Mouse (Mus musculus) myocyte (in vitro differentiated cells): ENCODE data around the gene Sema3b.

Experiments used
- CEBPB ChIP-seq: IDR thresholded peaks from 2 replicates; pipeline ENCODE4 v1.6.1; 2011; ENCODE audit warnings: mild to moderate bottlenecking, moderate library complexity; ENCODE audit not compliant: poor library complexity, insufficient read depth, severe bottlenecking
- MAX ChIP-seq: IDR thresholded peaks from one replicate; pipeline ENCODE4 v1.6.1; 2011; ENCODE audit warnings: low read depth, mild to moderate bottlenecking, control low read depth
- MYOG ChIP-seq, 3 experiments: IDR thresholded peaks; one replicate each; pipeline ENCODE4 v1.6.1; 2011; ENCODE audit warnings: control low read depth in 2 of 3, low read depth in 2 of 3, mild to moderate bottlenecking in 2 of 3; ENCODE audit not compliant: insufficient read length in 2 of 3, control insufficient read depth in 1 of 3, insufficient read depth in 1 of 3
- POLR2A ChIP-seq: IDR thresholded peaks from one replicate; pipeline ENCODE4 v1.6.1; 2011; ENCODE audit warnings: low read depth, mild to moderate bottlenecking, control low read depth, moderate library complexity; ENCODE audit not compliant: insufficient read length
- TCF12 ChIP-seq: IDR thresholded peaks from one replicate; pipeline ENCODE4 v1.6.1; 2011; ENCODE audit warnings: mild to moderate bottlenecking, control low read depth; ENCODE audit not compliant: poor library complexity, insufficient read depth, severe bottlenecking

- TF ChIP-seq POLR2A (peak; percentile 86), TCF12 (no peak), MAX (no peak), MYOG (IDR thresholded peaks at IDR 0.05; ENCODE audit: control insufficient read depth in 1 of 3, insufficient read depth in 1 of 3, insufficient read length in 2 of 3, low read depth in 2 of 3) (peak in 1 of 3 experiments; percentile 1), CEBPB (no peak)
Measured at GRCm38 (mm10) chr9:107554319-107554825, 54.7 kb downstream of the Sema3b start.
